ENCODE assay signal across 1 mouse cellular context in the genomic region with DNA sequence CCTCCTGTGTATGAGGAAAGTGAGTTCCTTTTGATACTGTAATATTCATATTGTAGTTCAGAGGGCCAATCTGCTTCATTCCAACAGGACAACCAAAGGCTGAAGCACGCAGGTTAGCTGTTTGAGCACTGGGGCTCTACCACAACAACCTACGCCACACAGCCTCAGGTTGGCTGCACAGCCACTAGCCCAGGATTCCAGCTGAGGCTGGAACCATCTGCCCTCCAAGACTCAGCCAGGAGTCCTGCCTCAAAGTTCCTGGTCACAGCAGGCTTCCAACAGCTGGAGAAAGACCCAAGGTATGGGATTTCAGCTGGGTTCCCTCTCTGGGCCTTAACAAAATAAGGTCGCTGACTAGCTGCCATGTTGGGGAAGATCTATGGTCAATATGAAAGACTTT.
TF ChIP-seq lines count a peak whose summit lies in the region.

No protein-coding gene starts in this region.

TF ChIP-seq in MEL, 35 proteins besides CTCF, POLR2A, EP300 and RAD21 (continued from another document):
- no peak for TF ChIP-seq POLR2AphosphoS5 (IDR thresholded peaks at IDR 0.05; ENCODE audit: borderline replicate concordance, low read depth, low read length)
